Mouse (Mus musculus): Measurements from ENCODE around the gene Scn8a.

DNA sequence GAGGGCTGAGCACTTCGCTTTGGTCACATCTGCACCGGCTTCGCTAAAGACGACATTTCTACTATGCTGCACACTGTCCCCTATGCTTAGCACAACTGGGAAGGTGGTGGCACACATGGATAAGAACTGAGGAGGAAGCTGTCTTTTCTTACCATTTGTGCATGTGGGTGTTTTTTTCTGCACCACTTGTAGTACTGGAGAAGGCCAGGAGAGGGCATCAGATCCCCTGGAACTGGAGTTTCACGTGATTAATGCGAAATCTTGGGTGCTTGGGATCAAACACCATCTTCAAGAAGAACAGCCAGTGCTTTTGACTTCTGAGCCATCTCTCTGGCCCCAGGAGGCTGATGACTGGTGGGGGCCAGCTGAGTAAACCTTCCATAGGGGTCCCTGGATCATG lies 39.0 kb upstream of the Scn8a start:
- TF ChIP-seq CTCF (conservative IDR thresholded peaks at IDR 0.05; ENCODE audit: insufficient read depth, insufficient read length, low read depth, low read length) (peak; percentile 32; the same call in 1 of the 2 replicates), POLR2A (IDR thresholded peaks at IDR 0.05; ENCODE audit: low read depth, low read length) (no peak)
